Mouse (Mus musculus) brain, embryonic 14.5 days (tissue): ENCODE measurements at regions not wholly inside any gene's neighbourhood (a gene's known extent, or its start where the extent isn't known, plus 50 kb on each side); places are given as distances from the start of the nearest gene placed in this dataset.

ENCODE experiments used
- CTCF ChIP-seq: fragments of 200-500 bp; IDR thresholded peaks from 2 replicates; pipeline ENCODE4 v1.5.1; 2012; ENCODE audit warnings: inconsistent platforms, mild to moderate bottlenecking, moderate library complexity, borderline replicate concordance; ENCODE audit not compliant: insufficient read depth, insufficient read length; ENCODE audit errors: extremely low read depth
- POLR2A ChIP-seq: fragments of 200-500 bp; IDR thresholded peaks from 2 replicates; pipeline ENCODE4 v1.6.1; 2012; ENCODE audit warnings: mild to moderate bottlenecking, inconsistent platforms, borderline replicate concordance; ENCODE audit not compliant: poor library complexity, insufficient read depth, insufficient read length, severe bottlenecking; ENCODE audit errors: extremely low read depth

GRCm38 (mm10) chr15:6231308-6232103 is 68.1 kb upstream of the Dab2 start:
- TF ChIP-seq POLR2A, result no peak
- no peak for TF ChIP-seq CTCF
